Mouse (Mus musculus): ENCODE results near the gene Sh3bgrl2. TPM values are rescaled to one million over a fixed set of nuclear protein-coding genes. Genes with fewer than 3 reads are reported as not detected.
A peak's percentile ranks its signal among the peaks of the same experiment; 100 is the strongest.

Gene Sh3bgrl2
- total RNA-seq, 1 experiment: 13.3 TPM

GRCm38 (mm10) chr9:83652590-83653172 lies 104.6 kb downstream of the Sh3bgrl2 start:
- H3K4me1 ChIP-seq (ENCODE audit: control insufficient read depth in 2 of 2, insufficient read depth in 2 of 2, low read length in 2 of 2, poor library complexity in 1 of 2): no peaks in the 10 kb centered on the region
- H3K9ac ChIP-seq (ENCODE audit: insufficient read depth, low read depth, low read length, poor library complexity, severe bottlenecking): no peak overlapping the region
- no peaks in the 10 kb centered on the region for H3K9me3 ChIP-seq (ENCODE audit: control insufficient read depth, insufficient read depth, low read depth, low read length)
- H3K36me3 ChIP-seq (ENCODE audit: control insufficient read depth, insufficient read depth, low read length, poor library complexity, severe bottlenecking): no peaks in the 10 kb centered on the region
- in situ Hi-C loops (cut with MboI; ENCODE audit: low sequenced_read_pairs in 2 of 2, unreplicated experiment in 2 of 2): no loop called here
- H3K4me3 ChIP-seq (ENCODE audit: insufficient read depth in 1 of 2, low read depth in 1 of 2, low read length in 2 of 2, poor library complexity in 1 of 2, severe bottlenecking in 1 of 2): no peak overlapping the region
- DNase-seq (ENCODE audit: low read depth, low spot score): peak; percentile 35
- TF ChIP-seq ZNF384 (IDR thresholded peaks at IDR 0.05; ENCODE audit: low read depth, low read length): peak; percentile 65
- no peak for TF ChIP-seq MAFK (IDR thresholded peaks at IDR 0.05; ENCODE audit: insufficient read depth, low read depth, low read length)
- H3K27ac ChIP-seq (ENCODE audit: insufficient read depth, low read depth, low read length, poor library complexity, severe bottlenecking): no peak overlapping the region

GRCm38 (mm10) chr9:83654601-83655000 lies 106.5 kb downstream of the Sh3bgrl2 start:
- in situ Hi-C loops (cut with MboI; ENCODE audit: low sequenced_read_pairs in 2 of 2, unreplicated experiment in 2 of 2): no loop called here
- TF ChIP-seq HCFC1 (IDR thresholded peaks at IDR 0.05; ENCODE audit: borderline replicate concordance, insufficient read depth, low read length) (no peak), ZNF384 (IDR thresholded peaks at IDR 0.05; ENCODE audit: low read depth, low read length) (no peak), ZC3H11A (IDR thresholded peaks at IDR 0.05; ENCODE audit: borderline replicate concordance, low read depth, low read length) (no peak), MAFK (IDR thresholded peaks at IDR 0.05; ENCODE audit: insufficient read depth, low read depth, low read length) (no peak), CHD2 (IDR thresholded peaks at IDR 0.05; ENCODE audit: low read depth, low read length) (no peak)
- H3K36me3 ChIP-seq (ENCODE audit: control insufficient read depth, insufficient read depth, low read length, poor library complexity, severe bottlenecking): no peaks in the 10 kb centered on the region
- H3K4me1 ChIP-seq (ENCODE audit: control insufficient read depth in 2 of 2, insufficient read depth in 2 of 2, low read length in 2 of 2, poor library complexity in 1 of 2): no peaks in the 10 kb centered on the region
- DNase-seq (ENCODE audit: low read depth, low spot score): no peak
- no peak overlapping the region for H3K4me3 ChIP-seq (ENCODE audit: insufficient read depth in 1 of 2, low read depth in 1 of 2, low read length in 2 of 2, poor library complexity in 1 of 2, severe bottlenecking in 1 of 2)
- H3K27ac ChIP-seq (ENCODE audit: insufficient read depth, low read depth, low read length, poor library complexity, severe bottlenecking): no peak overlapping the region
- no peak overlapping the region for H3K9ac ChIP-seq (ENCODE audit: insufficient read depth, low read depth, low read length, poor library complexity, severe bottlenecking)
- no peaks in the 10 kb centered on the region for H3K9me3 ChIP-seq (ENCODE audit: control insufficient read depth, insufficient read depth, low read depth, low read length)

- in situ Hi-C loops (cut with MboI; ENCODE audit: low sequenced_read_pairs in 2 of 2, unreplicated experiment in 2 of 2): no loop called here
- no peak for DNase-seq (ENCODE audit: low read depth, low spot score)
- Histone ChIP-seq H3K36me3 (ENCODE audit: control insufficient read depth, insufficient read depth, low read length, poor library complexity, severe bottlenecking) (no peaks in the 10 kb centered on the region), H3K27ac (ENCODE audit: insufficient read depth, low read depth, low read length, poor library complexity, severe bottlenecking) (no peak overlapping the region), H3K9ac (ENCODE audit: insufficient read depth, low read depth, low read length, poor library complexity, severe bottlenecking) (no peak overlapping the region), H3K4me1 (ENCODE audit: control insufficient read depth in 2 of 2, insufficient read depth in 2 of 2, low read length in 2 of 2, poor library complexity in 1 of 2) (no peaks in the 10 kb centered on the region), H3K9me3 (ENCODE audit: control insufficient read depth, insufficient read depth, low read depth, low read length) (no peaks in the 10 kb centered on the region), H3K4me3 (ENCODE audit: insufficient read depth in 1 of 2, low read depth in 1 of 2, low read length in 2 of 2, poor library complexity in 1 of 2, severe bottlenecking in 1 of 2) (no peak overlapping the region)
- no peak for TF ChIP-seq CHD2 (IDR thresholded peaks at IDR 0.05; ENCODE audit: low read depth, low read length)
- no peak for TF ChIP-seq ZC3H11A (IDR thresholded peaks at IDR 0.05; ENCODE audit: borderline replicate concordance, low read depth, low read length)
- TF ChIP-seq MAFK (IDR thresholded peaks at IDR 0.05; ENCODE audit: insufficient read depth, low read depth, low read length): no peak
- TF ChIP-seq ZNF384 (IDR thresholded peaks at IDR 0.05; ENCODE audit: low read depth, low read length): no peak; the same call in 1 of the 2 replicates
- no peak for TF ChIP-seq HCFC1 (IDR thresholded peaks at IDR 0.05; ENCODE audit: borderline replicate concordance, insufficient read depth, low read length)
Measured at GRCm38 (mm10) chr9:83656960-83657651, 109.0 kb downstream of the Sh3bgrl2 start.

- Histone ChIP-seq H3K36me3 (ENCODE audit: control insufficient read depth, insufficient read depth, low read length, poor library complexity, severe bottlenecking) (no peaks in the 10 kb centered on the region), H3K4me3 (ENCODE audit: insufficient read depth in 1 of 2, low read depth in 1 of 2, low read length in 2 of 2, poor library complexity in 1 of 2, severe bottlenecking in 1 of 2) (no peak overlapping the region), H3K9ac (ENCODE audit: insufficient read depth, low read depth, low read length, poor library complexity, severe bottlenecking) (no peak overlapping the region), H3K4me1 (ENCODE audit: control insufficient read depth in 2 of 2, insufficient read depth in 2 of 2, low read length in 2 of 2, poor library complexity in 1 of 2) (no peaks in the 10 kb centered on the region), H3K9me3 (ENCODE audit: control insufficient read depth, insufficient read depth, low read depth, low read length) (no peaks in the 10 kb centered on the region), H3K27ac (ENCODE audit: insufficient read depth, low read depth, low read length, poor library complexity, severe bottlenecking) (no peak overlapping the region)
- in situ Hi-C loops (cut with MboI; ENCODE audit: low sequenced_read_pairs in 2 of 2, unreplicated experiment in 2 of 2): no loop called here
- TF ChIP-seq HCFC1 (IDR thresholded peaks at IDR 0.05; ENCODE audit: borderline replicate concordance, insufficient read depth, low read length) (no peak), ZNF384 (IDR thresholded peaks at IDR 0.05; ENCODE audit: low read depth, low read length) (no peak), ZC3H11A (IDR thresholded peaks at IDR 0.05; ENCODE audit: borderline replicate concordance, low read depth, low read length) (no peak), CHD2 (IDR thresholded peaks at IDR 0.05; ENCODE audit: low read depth, low read length) (no peak), MAFK (IDR thresholded peaks at IDR 0.05; ENCODE audit: insufficient read depth, low read depth, low read length) (no peak)
- DNase-seq (ENCODE audit: low read depth, low spot score): no peak
Measured at GRCm38 (mm10) chr9:83657652-83658002, 109.5 kb downstream of the Sh3bgrl2 start.
